Mouse (Mus musculus): ENCODE results near the gene Flrt3. TPM values are rescaled to one million over a fixed set of nuclear protein-coding genes. Genes with fewer than 3 reads are reported as not detected.

Gene Flrt3
- total RNA-seq (2012; rRNA removed) (not detected in 2 replicates), total RNA-seq (2014; rRNA removed) (not detected in 2 replicates), polyA plus RNA-seq (2012; ENCODE audit: insufficient read length, low read depth) (not detected in 2 replicates)

DNA sequence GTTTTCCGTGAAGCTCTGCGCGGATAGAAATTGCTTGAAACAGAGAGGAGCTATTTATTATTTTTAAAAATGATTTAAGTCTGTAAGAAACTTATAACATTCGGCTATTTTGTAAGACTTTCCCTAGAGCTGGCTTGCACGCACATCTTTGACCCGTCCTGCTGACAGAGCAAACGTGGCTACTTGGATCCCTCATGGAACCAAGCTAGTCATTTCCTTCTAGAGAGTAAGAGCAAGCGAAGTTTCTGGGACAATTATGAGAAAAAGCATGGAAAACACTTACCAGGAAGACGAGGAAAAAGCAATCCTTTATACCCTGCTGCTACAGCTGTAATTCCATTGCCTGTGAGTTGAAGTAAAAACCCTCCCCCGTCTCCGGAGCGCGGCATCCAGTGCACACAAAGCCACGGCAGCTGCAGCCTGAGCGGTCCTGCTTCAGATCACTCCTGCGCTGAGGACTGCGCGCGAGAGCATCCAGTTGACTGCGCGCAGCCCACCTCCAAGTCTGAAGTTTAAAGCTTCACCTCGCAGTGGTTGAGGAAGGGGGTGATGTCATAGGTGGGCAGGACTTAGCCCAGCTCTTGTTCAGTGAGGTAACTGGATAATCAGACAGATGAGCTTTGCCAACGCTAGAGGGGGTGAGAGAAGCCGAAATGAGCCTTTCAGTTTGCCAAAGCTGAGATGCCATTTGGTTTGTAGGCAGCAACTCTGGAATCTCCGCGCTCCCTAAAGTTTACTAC, at the start of gene Flrt3:
Gene Flrt3, minus strand, starts transcription at position 507 of the 740 bp plus-strand sequence.
- no peak within 1 kb of the TSS for H3K4me2 ChIP-seq (ENCODE audit: insufficient read depth, low read depth, poor library complexity, severe bottlenecking)
- no peaks in the 10 kb centered on the region for H3K27me3 ChIP-seq (replicated peaks)
- H3K9ac ChIP-seq (ENCODE audit: insufficient read depth, low read depth): no peak within 1 kb of the TSS
- no peaks in the 10 kb centered on the region for H3K79me2 ChIP-seq (replicated peaks; ENCODE audit: control insufficient read depth, extremely low read depth, insufficient read depth, poor library complexity, severe bottlenecking)
- H3K27ac ChIP-seq (ENCODE audit: insufficient read depth, low read depth): no peak within 1 kb of the TSS
- peaks cover 52% of the 10 kb centered on the region for H3K9me3 ChIP-seq (replicated peaks; ENCODE audit: low read length)
- H3K4me1 ChIP-seq (ENCODE audit: control insufficient read depth in 1 of 2, insufficient read depth in 2 of 2): no peaks in the 10 kb centered on the region
- no peak for DNase-seq (ENCODE audit: extremely low read depth)
- in situ Hi-C loops (cut with MboI; ENCODE audit: low pct_ligation_motif_present, low pct_unique_long_range_greater_than_20kb, low sequenced_read_pairs) (no loop called here), dilution Hi-C loops (cut with MboI; ENCODE audit: extremely low pct_ligation_motif_present, extremely low pct_unique_long_range_greater_than_20kb, low sequenced_read_pairs) (no loop called here)
- H3K36me3 ChIP-seq (replicated peaks in 1 of 2; ENCODE audit: control insufficient read depth in 1 of 2, insufficient read depth in 1 of 2, low read length in 1 of 2): no peaks in the 10 kb centered on the region
- TF ChIP-seq GABPA (IDR thresholded peaks at IDR 0.05; ENCODE audit: insufficient replicate concordance, low read depth, low read length): no peak
- no peak for TF ChIP-seq PAX5 (IDR thresholded peaks at IDR 0.05; ENCODE audit: low read length)
- no peak for TF ChIP-seq USF2 (conservative IDR thresholded peaks at IDR 0.05; ENCODE audit: low read depth, low read length)
- no peak within 1 kb of the TSS for H3K4me3 ChIP-seq (replicated peaks in 1 of 3; ENCODE audit: low read depth in 2 of 3, low read length in 2 of 3, poor library complexity in 1 of 3)

DNA sequence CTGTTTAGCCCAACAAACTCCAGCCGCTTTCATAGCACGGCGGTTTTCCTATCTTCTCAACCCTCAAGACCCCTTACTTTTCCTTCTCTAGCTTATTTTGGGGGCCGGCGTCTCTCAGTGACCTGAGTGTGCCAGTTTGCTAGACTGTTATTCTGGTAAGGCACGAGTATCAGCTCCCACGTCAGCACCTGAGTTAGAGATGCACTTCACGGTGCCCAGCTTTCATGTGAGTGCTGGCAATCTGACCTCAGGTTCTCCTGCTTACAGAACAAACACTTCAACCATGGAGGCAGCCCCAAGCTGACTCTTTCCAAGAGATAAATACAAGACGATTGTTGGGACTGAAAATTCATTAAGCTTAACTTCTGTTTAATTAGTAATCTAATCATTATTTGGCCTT, 46.1 kb upstream of the Flrt3 start:
- Histone ChIP-seq H3K4me2 (ENCODE audit: insufficient read depth, low read depth, poor library complexity, severe bottlenecking) (no peak overlapping the region), H3K27me3 (replicated peaks) (no peaks in the 10 kb centered on the region), H3K9ac (ENCODE audit: insufficient read depth, low read depth) (no peak overlapping the region), H3K9me3 (replicated peaks; ENCODE audit: low read length) (peaks cover 46% of the 10 kb centered on the region), H3K4me3 (replicated peaks in 1 of 3; ENCODE audit: low read depth in 2 of 3, low read length in 2 of 3, poor library complexity in 1 of 3) (no peak overlapping the region), H3K79me2 (replicated peaks; ENCODE audit: control insufficient read depth, extremely low read depth, insufficient read depth, poor library complexity, severe bottlenecking) (no peaks in the 10 kb centered on the region), H3K36me3 (replicated peaks in 1 of 2; ENCODE audit: control insufficient read depth in 1 of 2, insufficient read depth in 1 of 2, low read length in 1 of 2) (no peaks in the 10 kb centered on the region), H3K27ac (ENCODE audit: insufficient read depth, low read depth) (no peak overlapping the region), H3K4me1 (ENCODE audit: control insufficient read depth in 1 of 2, insufficient read depth in 2 of 2) (no peaks in the 10 kb centered on the region)
- no peak for DNase-seq (ENCODE audit: extremely low read depth)
- no peak for TF ChIP-seq MXI1 (IDR thresholded peaks at IDR 0.05; ENCODE audit: low read depth, low read length)
- no peak for TF ChIP-seq ZNF384 (IDR thresholded peaks at IDR 0.05; ENCODE audit: low read depth, low read length)
- no peak for TF ChIP-seq ETS1 (conservative IDR thresholded peaks at IDR 0.05; ENCODE audit: low read depth, low read length)
- TF ChIP-seq KAT2A (IDR thresholded peaks at IDR 0.05; ENCODE audit: insufficient replicate concordance, low read length): no peak
- no peak for TF ChIP-seq E2F4 (IDR thresholded peaks at IDR 0.05; ENCODE audit: insufficient replicate concordance, low read depth, low read length)
- no peak for TF ChIP-seq ZMIZ1 (IDR thresholded peaks at IDR 0.05; ENCODE audit: low read depth, low read length)
- TF ChIP-seq ZKSCAN1 (IDR thresholded peaks at IDR 0.05; ENCODE audit: borderline replicate concordance, low read depth, low read length): no peak
- no peak for TF ChIP-seq HCFC1 (IDR thresholded peaks at IDR 0.05; ENCODE audit: low read depth, low read length)
- TF ChIP-seq ELF1 (IDR thresholded peaks at IDR 0.05; ENCODE audit: low read depth, low read length): no peak
- no peak for TF ChIP-seq RCOR1 (conservative IDR thresholded peaks at IDR 0.05; ENCODE audit: low read depth, low read length)
- no peak for TF ChIP-seq MAFK (IDR thresholded peaks at IDR 0.05; ENCODE audit: insufficient replicate concordance, low read length)
- no peak for TF ChIP-seq CTCF (conservative IDR thresholded peaks at IDR 0.05 in 1 of 2, IDR thresholded peaks at IDR 0.05 in 1 of 2; ENCODE audit: low read depth in 2 of 2, low read length in 2 of 2)
- TF ChIP-seq ZC3H11A (IDR thresholded peaks at IDR 0.05; ENCODE audit: low read depth, low read length): no peak
- no peak for TF ChIP-seq MYC (IDR thresholded peaks at IDR 0.05; ENCODE audit: low read depth, low read length)
- TF ChIP-seq USF1 (IDR thresholded peaks at IDR 0.05; ENCODE audit: low read depth, low read length): no peak
- no peak for TF ChIP-seq TCF12 (IDR thresholded peaks at IDR 0.05; ENCODE audit: low read depth, low read length)
- TF ChIP-seq UBTF (IDR thresholded peaks at IDR 0.05; ENCODE audit: low read depth, low read length): no peak
- TF ChIP-seq NRF1 (IDR thresholded peaks at IDR 0.05; ENCODE audit: low read depth, low read length): no peak
- in situ Hi-C loops (cut with MboI; ENCODE audit: low pct_ligation_motif_present, low pct_unique_long_range_greater_than_20kb, low sequenced_read_pairs): no loop called here
- dilution Hi-C loops (cut with MboI; ENCODE audit: extremely low pct_ligation_motif_present, extremely low pct_unique_long_range_greater_than_20kb, low sequenced_read_pairs): no loop called here

Measured in CH12.LX (cell line).